Mouse (Mus musculus) adrenal gland, adult 10 weeks (tissue): ENCODE measurements around the gene Rpa1. TPM values are rescaled to one million over a fixed set of nuclear protein-coding genes. Genes with fewer than 3 reads are reported as not detected.

Experiments used
- polyA plus RNA-seq: library from polyadenylated mRNA; stranded (reverse); fragments of 350-450 nt; fragmentation: Illumina TruSeq; extraction: RNeasy Lipid Tissue Mini Kit (QIAGEN cat#74804); gene quantifications from one replicate; pipeline ENCODE4 v1.2.3, GENCODE M21; 2014; ENCODE audit warnings: low read depth, low replicate concordance

The Rpa1 gene
- polyA plus RNA-seq: 44.3 TPM

DNA sequence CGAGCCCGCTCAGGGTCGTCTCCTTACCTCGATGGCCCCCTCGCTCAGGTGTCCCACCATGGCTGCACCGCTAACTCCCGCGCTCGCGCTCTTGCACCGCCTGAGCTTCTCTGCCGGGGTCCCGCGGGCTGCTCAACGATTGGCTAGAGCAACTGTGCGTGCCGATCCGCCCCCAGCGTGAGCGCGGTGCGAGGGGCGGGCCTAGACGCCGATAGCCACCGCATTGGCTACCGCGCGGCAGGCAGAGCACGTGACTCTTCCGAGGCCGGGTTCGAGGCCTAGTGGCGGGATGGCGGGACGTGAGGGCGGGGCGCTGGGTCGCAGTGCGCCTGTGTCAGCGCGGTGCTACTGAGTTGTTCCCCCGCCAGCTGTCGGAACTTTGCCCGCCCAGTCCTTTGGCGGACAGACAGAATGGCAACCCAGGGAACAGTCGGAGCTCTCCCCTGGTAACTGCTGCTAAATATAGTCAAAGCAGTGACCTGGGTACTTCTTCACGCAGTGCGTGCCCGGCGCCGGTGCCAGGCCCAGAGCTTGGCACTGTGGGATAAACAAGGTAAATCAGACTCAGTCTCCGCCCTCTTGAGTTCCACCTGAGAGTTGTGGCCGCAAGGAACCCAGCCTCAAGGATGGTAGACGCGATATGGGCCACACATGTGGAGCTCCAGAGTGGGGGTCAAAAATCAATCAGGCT is at the start of gene Rpa1, which contains the start of gene Smyd4:
Gene Rpa1 (minus strand): TSS at position 126 of the 691 bp plus-strand sequence.
Gene Smyd4 (plus strand): TSS at position 235 of the 691 bp plus-strand sequence.

Other genes starting within 250 kb of the Rpa1 start
- 0.23 TPM for gene Hic1, start 178.8 kb downstream of the Rpa1 start, polyA plus RNA-seq
- gene Ovca2, start 169.5 kb downstream of the Rpa1 start, polyA plus RNA-seq: 32.4 TPM
- 0.99 TPM for gene Dph1, start 157.1 kb downstream of the Rpa1 start, polyA plus RNA-seq
- gene Rtn4rl1, start 154.5 kb downstream of the Rpa1 start, polyA plus RNA-seq: 15.9 TPM
- gene Smyd4, start 109 bp upstream of the Rpa1 start, polyA plus RNA-seq: 5.8 TPM
- 5.1 TPM for gene Serpinf1, start 74.4 kb upstream of the Rpa1 start, polyA plus RNA-seq
- gene Serpinf2, start 91.3 kb upstream of the Rpa1 start, polyA plus RNA-seq: not detected
- gene Wdr81, start 106.4 kb upstream of the Rpa1 start, polyA plus RNA-seq: 0.23 TPM
- 9.5 TPM for gene Tlcd2, start 113.4 kb upstream of the Rpa1 start, polyA plus RNA-seq
- gene Prpf8, start 138.5 kb upstream of the Rpa1 start, polyA plus RNA-seq: 55.2 TPM
- 0.93 TPM for gene Rilp, start 161.8 kb upstream of the Rpa1 start, polyA plus RNA-seq
- not detected for gene Scarf1, start 165.2 kb upstream of the Rpa1 start, polyA plus RNA-seq
- gene Slc43a2, start 183.4 kb upstream of the Rpa1 start, polyA plus RNA-seq: 3.3 TPM
- 269 TPM for gene Pitpna, start 239.8 kb upstream of the Rpa1 start, polyA plus RNA-seq